Mouse (Mus musculus) small intestine, adult 2 months (tissue): ENCODE data around the gene Ccdc92b.

Experiments used
- CTCF ChIP-seq: fragments of 200-500 bp; IDR thresholded peaks from 2 replicates; pipeline ENCODE4 v1.5.1; 2012; ENCODE audit warnings: low read depth, mild to moderate bottlenecking, control low read depth, inconsistent platforms, low read length, moderate library complexity, mixed read lengths; ENCODE audit not compliant: insufficient replicate concordance, insufficient read length; ENCODE audit errors: extremely low read depth
- POLR2A ChIP-seq: fragments of 200-500 bp; IDR thresholded peaks from 2 replicates; pipeline ENCODE4 v1.6.1; 2012; ENCODE audit warnings: low read depth, mild to moderate bottlenecking, control low read depth, inconsistent platforms, low read length, moderate library complexity

GRCm38 (mm10) chr11:74584946-74585723 is 34.3 kb upstream of the Ccdc92b start:
- TF ChIP-seq CTCF, result no peak
- TF ChIP-seq POLR2A, result no peak
